Mouse (Mus musculus) liver, embryonic 12.5 days (tissue): ENCODE data around the gene Rnf121. TPM values are rescaled to one million over a fixed set of nuclear protein-coding genes. Genes with fewer than 3 reads are reported as not detected.

Experiments used
- ATAC-seq: fragments of 200-750 bp; cut with Nextera tagmentation; 2 replicates; pipeline ENCODE4 v1.8.0; 2017; ENCODE audit warnings: moderate number of reproducible peaks, mild to moderate bottlenecking, moderate library complexity
- H3K27ac ChIP-seq: fragments of 300-500 bp; sonication (generic); 2 replicates; pipeline ENCODE4 v1.5.1; 2016; ENCODE audit warnings: mild to moderate bottlenecking
- H3K27me3 ChIP-seq: fragments of 300-500 bp; sonication (generic); replicated peaks from 2 replicates; pipeline ENCODE4 v1.6.1; 2016; ENCODE audit warnings: mild to moderate bottlenecking, moderate library complexity
- H3K36me3 ChIP-seq: fragments of 300-500 bp; sonication (generic); 2 replicates; pipeline ENCODE4 v1.6.1; 2016; ENCODE audit warnings: mild to moderate bottlenecking, moderate library complexity
- H3K4me1 ChIP-seq: fragments of 300-500 bp; sonication (generic); 2 replicates; pipeline ENCODE4 v1.6.1; 2016
- H3K4me2 ChIP-seq: fragments of 300-500 bp; sonication (generic); 2 replicates; pipeline ENCODE4 v1.6.1; 2016; ENCODE audit warnings: mild to moderate bottlenecking, moderate library complexity
- H3K4me3 ChIP-seq: fragments of 300-500 bp; sonication (generic); 2 replicates; pipeline ENCODE4 v1.5.1; 2016; ENCODE audit warnings: mild to moderate bottlenecking, moderate library complexity
- H3K9ac ChIP-seq: fragments of 300-500 bp; sonication (generic); 2 replicates; pipeline ENCODE4 v1.6.1; 2016; ENCODE audit warnings: mild to moderate bottlenecking, moderate library complexity
- H3K9me3 ChIP-seq: fragments of 300-500 bp; sonication (generic); replicated peaks from 2 replicates; pipeline ENCODE4 v1.6.1; 2016; ENCODE audit warnings: mild to moderate bottlenecking, moderate library complexity
- WGBS: fragments of 180-500 bp; shearing (Covaris S2); methylation state at CpG from one replicate; pipeline ENCODE4 v1.1.7; 2016; ENCODE audit not compliant: insufficient replicate concordance; 5-methylcytosine and 5-hydroxymethylcytosine counted together
- polyA plus RNA-seq: library from polyadenylated mRNA; unstranded; fragments of >200 nt; fragmentation: Nextera tagmentation; extraction: Ambion mirVana; gene quantifications from 2 replicates; pipeline ENCODE4 v1.2.1, GENCODE M21; 2016

Gene Rnf121
- polyA plus RNA-seq, 1 experiment from 2014 or later, result 12.7 TPM

DNA sequence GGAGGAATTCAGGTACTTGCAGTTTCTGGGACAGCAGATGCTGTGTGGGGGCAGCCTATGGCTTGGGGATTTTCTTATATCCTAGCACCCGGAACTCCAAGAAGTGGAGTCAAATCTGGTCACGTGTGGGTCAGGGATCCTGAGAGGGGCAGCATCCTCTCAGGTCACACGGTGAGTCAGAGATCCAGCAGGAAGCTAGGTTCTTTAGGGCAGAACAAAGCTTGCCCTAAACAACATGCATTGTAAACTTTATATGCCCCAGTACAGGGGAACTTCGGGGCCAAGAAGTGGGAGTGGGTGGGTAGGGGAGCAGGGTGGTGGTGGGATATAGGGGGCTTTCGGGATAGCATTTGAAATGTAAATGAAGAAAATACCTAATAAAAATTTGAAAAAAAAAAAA, 35.6 kb upstream of the Rnf121 start:
- no peak overlapping the region for H3K27ac ChIP-seq
- H3K9ac ChIP-seq, result no peak overlapping the region
- no peak overlapping the region for H3K4me2 ChIP-seq
- H3K4me1 ChIP-seq, result peaks cover 43% of the 10 kb centered on the region
- no peak overlapping the region for H3K4me3 ChIP-seq
- peaks cover 43% of the 10 kb centered on the region for H3K27me3 ChIP-seq
- no peaks in the 10 kb centered on the region for H3K9me3 ChIP-seq
- 52% methylated on average over 5 of the region's 5 CpGs for WGBS
- H3K36me3 ChIP-seq, result no peaks in the 10 kb centered on the region
- no peak for ATAC-seq

DNA sequence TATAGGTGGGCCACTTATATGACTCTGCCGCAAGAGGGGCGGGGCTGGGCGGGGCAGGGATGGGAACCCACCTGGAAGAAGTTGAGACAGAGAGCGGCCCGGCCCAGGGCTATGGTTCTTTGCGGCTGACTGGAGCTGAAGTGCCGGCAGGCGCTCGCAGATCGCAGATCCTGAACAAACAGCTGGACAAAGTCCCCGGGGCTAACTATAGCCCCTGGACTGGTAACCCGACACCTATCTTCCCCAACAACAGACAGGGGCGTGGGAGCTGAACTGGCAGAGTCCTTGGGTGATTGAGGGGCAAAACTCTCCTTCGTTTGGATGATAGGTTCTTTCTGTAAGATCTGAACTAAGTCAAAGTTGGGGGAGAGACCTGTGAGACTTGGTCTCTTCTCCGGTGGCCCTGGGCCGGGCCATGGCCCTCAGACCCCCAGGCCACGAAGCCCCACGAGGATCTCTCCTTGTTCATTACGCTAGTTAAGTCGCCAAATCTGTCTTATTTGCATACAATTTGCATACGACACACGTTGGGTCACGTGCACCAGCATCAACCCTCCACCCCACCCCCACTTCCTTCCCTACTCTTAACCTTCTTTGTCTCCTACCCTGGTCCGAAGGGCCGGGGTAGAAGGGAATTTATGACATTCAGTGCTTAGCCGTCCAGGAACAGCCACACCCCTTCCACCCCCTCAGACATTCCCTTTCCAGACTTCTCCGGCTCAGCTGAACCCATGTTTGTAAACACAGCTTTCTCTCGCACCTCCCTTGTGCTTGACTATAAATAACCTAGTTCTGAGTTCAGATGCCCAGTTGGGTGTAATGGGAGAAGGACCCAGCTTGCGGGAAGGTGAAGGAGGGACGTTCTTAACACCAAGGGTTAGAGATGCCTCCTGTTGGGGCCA, 34.7 kb upstream of the Rnf121 start:
- H3K4me3 ChIP-seq, result peak overlapping the region; percentile 39
- 10% methylated on average over 30 of the region's 30 CpGs for whole genome bisulfite sequencing
- peak overlapping the region; percentile 76 for H3K4me2 ChIP-seq
- peaks cover 43% of the 10 kb centered on the region for H3K4me1 ChIP-seq
- H3K9ac ChIP-seq, result peak overlapping the region; percentile 33
- H3K9me3 ChIP-seq, result no peaks in the 10 kb centered on the region
- H3K27me3 ChIP-seq, result peaks cover 43% of the 10 kb centered on the region
- no peaks in the 10 kb centered on the region for H3K36me3 ChIP-seq
- ATAC-seq, result peak; percentile 59
- no peak overlapping the region for H3K27ac ChIP-seq

GRCm38 (mm10) chr7:102087336-102087735, 22.1 kb upstream of the Rnf121 start:
- no peak overlapping the region for H3K4me3 ChIP-seq
- H3K9me3 ChIP-seq, result no peaks in the 10 kb centered on the region
- H3K36me3 ChIP-seq, result peaks cover 27% of the 10 kb centered on the region
- H3K4me1 ChIP-seq, result no peaks in the 10 kb centered on the region
- 67% methylated on average over 4 of the region's 4 CpGs for WGBS
- no peak for ATAC-seq
- no peak overlapping the region for H3K27ac ChIP-seq
- no peaks in the 10 kb centered on the region for H3K27me3 ChIP-seq
- no peak overlapping the region for H3K4me2 ChIP-seq
- H3K9ac ChIP-seq, result no peak overlapping the region

DNA sequence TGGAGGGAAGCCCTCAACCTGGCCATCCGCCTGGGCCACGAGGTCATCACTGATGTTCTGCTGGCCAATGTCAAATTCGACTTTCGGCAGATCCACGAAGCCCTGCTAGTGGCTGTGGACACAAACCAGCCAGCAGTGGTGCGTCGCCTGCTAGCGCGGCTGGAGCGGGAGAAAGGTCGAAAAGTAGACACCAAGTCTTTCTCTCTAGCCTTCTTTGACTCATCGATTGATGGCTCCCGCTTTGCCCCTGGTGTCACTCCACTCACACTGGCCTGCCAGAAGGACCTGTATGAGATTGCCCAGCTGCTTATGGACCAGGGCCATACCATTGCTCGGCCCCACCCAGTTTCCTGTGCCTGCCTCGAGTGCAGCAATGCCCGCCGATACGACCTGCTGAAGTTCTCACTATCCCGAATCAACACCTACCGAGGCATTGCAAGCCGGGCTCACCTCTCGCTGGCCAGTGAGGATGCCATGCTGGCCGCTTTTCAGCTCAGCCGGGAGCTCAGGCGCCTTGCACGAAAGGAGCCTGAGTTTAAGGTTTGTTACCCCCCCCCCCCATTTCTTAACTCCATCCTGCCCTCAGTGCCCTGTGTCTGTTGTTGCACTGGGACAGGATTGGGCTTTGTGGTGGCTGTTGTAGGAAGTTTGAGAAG, 18.9 kb upstream of the Rnf121 start:
- Histone ChIP-seq H3K9me3 (no peaks in the 10 kb centered on the region), H3K4me2 (no peak overlapping the region), H3K27me3 (no peaks in the 10 kb centered on the region), H3K9ac (no peak overlapping the region), H3K36me3 (peaks cover 57% of the 10 kb centered on the region), H3K4me1 (no peaks in the 10 kb centered on the region), H3K4me3 (no peak overlapping the region), H3K27ac (no peak overlapping the region)
- 88% methylated on average over 26 of the region's 26 CpGs for WGBS
- no peak for ATAC-seq

- 71% methylated on average over 5 of the region's 5 CpGs for WGBS
- Histone ChIP-seq H3K9me3 (no peaks in the 10 kb centered on the region), H3K4me1 (no peaks in the 10 kb centered on the region), H3K36me3 (peaks cover 70% of the 10 kb centered on the region), H3K4me3 (no peak within 1 kb of the TSS), H3K27me3 (no peaks in the 10 kb centered on the region), H3K27ac (no peak within 1 kb of the TSS), H3K4me2 (no peak within 1 kb of the TSS), H3K9ac (no peak within 1 kb of the TSS)
- no peak for ATAC-seq
These were observed 17.5 kb upstream of the Rnf121 start, which contains the start of gene Trpc2 for GRCm38 (mm10) chr7:102082816-102083215. Trpc2 (plus strand) TSS chr7:102083116.

- H3K27me3 ChIP-seq, result no peaks in the 10 kb centered on the region
- no peak overlapping the region for H3K9ac ChIP-seq
- no peak overlapping the region for H3K27ac ChIP-seq
- no peak overlapping the region for H3K4me3 ChIP-seq
- no peaks in the 10 kb centered on the region for H3K9me3 ChIP-seq
- 86% methylated on average over 5 of the region's 5 CpGs for WGBS
- no peak for ATAC-seq
- H3K4me1 ChIP-seq, result no peaks in the 10 kb centered on the region
- no peak overlapping the region for H3K4me2 ChIP-seq
- peaks cover 80% of the 10 kb centered on the region for H3K36me3 ChIP-seq
These were observed 16.5 kb upstream of the Rnf121 start for GRCm38 (mm10) chr7:102081784-102082183.

GRCm38 (mm10) chr7:102080311-102080710, 15.0 kb upstream of the Rnf121 start:
- no peaks in the 10 kb centered on the region for H3K27me3 ChIP-seq
- 81% methylated on average over 8 of the region's 8 CpGs for WGBS
- no peak overlapping the region for H3K4me2 ChIP-seq
- H3K9me3 ChIP-seq, result no peaks in the 10 kb centered on the region
- H3K4me3 ChIP-seq, result no peak overlapping the region
- no peaks in the 10 kb centered on the region for H3K4me1 ChIP-seq
- no peak overlapping the region for H3K9ac ChIP-seq
- no peak overlapping the region for H3K27ac ChIP-seq
- peaks cover 94% of the 10 kb centered on the region for H3K36me3 ChIP-seq
- ATAC-seq, result no peak

- Histone ChIP-seq H3K27ac (no peak overlapping the region), H3K4me1 (no peaks in the 10 kb centered on the region), H3K4me3 (no peak overlapping the region), H3K36me3 (peaks cover 97% of the 10 kb centered on the region), H3K27me3 (no peaks in the 10 kb centered on the region), H3K9ac (no peak overlapping the region), H3K9me3 (no peaks in the 10 kb centered on the region), H3K4me2 (no peak overlapping the region)
- 74% methylated on average over 7 of the region's 7 CpGs for WGBS
- no peak for ATAC-seq
These were observed 13.2 kb upstream of the Rnf121 start for GRCm38 (mm10) chr7:102078517-102078916.

GRCm38 (mm10) chr7:102076714-102077296, 11.5 kb upstream of the Rnf121 start:
- Histone ChIP-seq H3K9me3 (no peaks in the 10 kb centered on the region), H3K4me1 (no peaks in the 10 kb centered on the region), H3K36me3 (peaks cover 97% of the 10 kb centered on the region), H3K27me3 (no peaks in the 10 kb centered on the region), H3K27ac (no peak overlapping the region), H3K9ac (no peak overlapping the region), H3K4me2 (no peak overlapping the region), H3K4me3 (no peak overlapping the region)
- peak; percentile 37; the same call in 1 of the 2 replicates for ATAC-seq
- WGBS, result 75% methylated on average over 7 of the region's 7 CpGs

DNA sequence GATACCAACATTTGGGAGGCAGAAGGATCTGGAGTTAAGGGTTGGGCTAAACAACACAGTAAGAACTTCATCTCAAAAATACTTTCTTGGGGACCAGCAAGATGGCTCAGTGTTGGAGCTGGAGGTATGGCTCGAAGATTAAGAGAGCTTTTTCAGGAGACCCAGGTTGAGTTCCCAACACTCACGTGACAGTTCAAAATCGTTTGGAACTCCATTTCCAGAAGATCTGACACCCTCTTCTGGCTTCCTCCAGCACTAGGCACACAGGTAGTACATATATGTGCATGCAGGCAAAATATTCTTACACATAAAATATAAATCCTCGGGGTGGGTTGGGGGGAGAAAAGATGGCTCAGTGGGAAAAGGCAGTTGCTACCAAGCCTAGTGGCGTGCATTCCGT, 1.1 kb upstream of the Rnf121 start:
- peak overlapping the region; percentile 77 for H3K27ac ChIP-seq
- no peak for ATAC-seq

GRCm38 (mm10) chr7:102064655-102065045, 619 bp downstream of the Rnf121 start:
- Histone ChIP-seq H3K4me1 (peaks cover 51% of the 10 kb centered on the region), H3K36me3 (peaks cover 23% of the 10 kb centered on the region), H3K9ac (peak overlapping the region; percentile 82), H3K9me3 (no peaks in the 10 kb centered on the region), H3K4me3 (peak overlapping the region; percentile 83), H3K27me3 (no peaks in the 10 kb centered on the region), H3K27ac (peak overlapping the region; percentile 77; the same call in 1 of the 2 replicates), H3K4me2 (peak overlapping the region; percentile 87)
- ATAC-seq, result peak; percentile 10; the same call in 1 of the 2 replicates
- 0% methylated on average over 9 of the region's 9 CpGs for WGBS

More for the DNA sequence above, 1.1 kb upstream of the Rnf121 start:
- Histone ChIP-seq H3K27me3 (no peaks in the 10 kb centered on the region), H3K9ac (peak overlapping the region; percentile 82), H3K4me2 (peak overlapping the region; percentile 87), H3K4me1 (peaks cover 40% of the 10 kb centered on the region), H3K36me3 (peaks cover 29% of the 10 kb centered on the region), H3K9me3 (no peaks in the 10 kb centered on the region), H3K4me3 (peak overlapping the region; percentile 83)
- 66% methylated on average over 6 of the region's 6 CpGs for WGBS

GRCm38 (mm10) chr7:102063891-102064290, 1.4 kb downstream of the Rnf121 start:
- H3K4me2 ChIP-seq, result peak overlapping the region; percentile 87
- peak overlapping the region; percentile 83 for H3K4me3 ChIP-seq
- no peak overlapping the region for H3K27ac ChIP-seq
- WGBS, result 30% methylated on average over 9 of the region's 9 CpGs
- H3K9me3 ChIP-seq, result no peaks in the 10 kb centered on the region
- H3K4me1 ChIP-seq, result peaks cover 51% of the 10 kb centered on the region
- peak overlapping the region; percentile 82 for H3K9ac ChIP-seq
- no peak for ATAC-seq
- H3K36me3 ChIP-seq, result peaks cover 26% of the 10 kb centered on the region
- no peaks in the 10 kb centered on the region for H3K27me3 ChIP-seq
